Mouse (Mus musculus) kidney, adult 2 months (tissue): ENCODE data around the gene Ctns.

ENCODE experiments used
- CTCF ChIP-seq: fragments of 200-500 bp; conservative IDR thresholded peaks from 2 replicates; pipeline ENCODE4 v1.5.1; 2011; ENCODE audit warnings: low read depth, mild to moderate bottlenecking, control low read depth, low read length, moderate library complexity, mixed read lengths; ENCODE audit not compliant: insufficient read depth, insufficient read length
- POLR2A ChIP-seq: fragments of 200-500 bp; IDR thresholded peaks from one replicate; pipeline ENCODE4 v1.6.1; 2011; ENCODE audit warnings: low read depth, low read length, control low read depth

DNA sequence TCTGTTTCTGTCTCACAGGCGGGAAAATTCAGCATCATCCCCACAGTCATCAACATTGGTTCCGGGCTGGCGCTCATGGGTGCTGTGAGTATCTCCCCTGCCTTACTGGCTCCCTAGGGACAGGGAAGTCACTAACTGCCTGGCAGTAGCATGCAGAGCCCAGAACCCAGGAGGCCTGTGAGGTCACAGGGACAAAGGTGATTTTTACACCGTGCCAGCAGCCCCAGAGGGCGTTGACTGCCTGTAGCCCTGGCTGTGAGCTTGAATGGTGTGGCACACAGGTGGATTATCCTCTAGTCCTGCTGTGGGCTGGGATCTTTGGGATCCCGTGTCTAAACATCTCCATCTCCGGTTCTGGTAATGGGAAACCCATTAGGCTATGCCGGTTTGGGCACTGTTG, 30.8 kb downstream of the Ctns start:
- TF ChIP-seq CTCF (0 out of 2 replicates have a peak, but pooled peaks have one; percentile 8), POLR2A (no peak)
